Mouse (Mus musculus): ENCODE measurements at regions not wholly inside any gene's neighbourhood (a gene's known extent, or its start where the extent isn't known, plus 50 kb on each side); places are given as distances from the start of the nearest gene placed in this dataset.
"Not testable (repeated sequence)": the region's sequence is repeated elsewhere in the genome, so short reads cannot be mapped to it uniquely, and the experiment has no call there.

GRCm38 (mm10) chr3:84390769-84391168 lies 84.1 kb upstream of the Trim2 start:
- DNase-seq (ENCODE audit: low read depth in 1 of 2, low spot score in 2 of 2), result no peak

GRCm38 (mm10) chr3:84388486-84388885 lies 81.8 kb upstream of the Trim2 start:
- no peak for DNase-seq (ENCODE audit: low read depth in 1 of 2, low spot score in 2 of 2)

DNA sequence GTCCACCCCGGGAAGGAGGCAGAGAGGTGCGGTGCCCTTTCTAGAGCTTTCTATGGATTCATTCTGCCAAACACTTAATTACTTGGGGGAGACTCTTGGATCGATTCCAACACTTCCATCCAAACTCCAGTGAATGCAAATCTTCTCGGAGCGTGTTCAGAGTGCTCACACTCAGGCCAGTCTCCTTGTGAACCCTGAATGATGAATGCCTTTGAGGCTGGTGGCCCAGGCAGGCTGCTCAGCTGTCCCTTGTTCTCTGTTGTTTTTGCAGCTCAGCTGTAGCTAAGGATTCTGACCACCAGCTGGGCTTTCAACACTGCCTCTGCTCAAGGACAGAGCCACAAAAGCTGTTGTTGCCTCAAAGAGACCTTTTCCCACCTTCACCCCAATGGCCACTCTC lies 79.0 kb upstream of the Trim2 start:
- DNase-seq (ENCODE audit: low read depth in 1 of 2, low spot score in 2 of 2), result no peak

DNA sequence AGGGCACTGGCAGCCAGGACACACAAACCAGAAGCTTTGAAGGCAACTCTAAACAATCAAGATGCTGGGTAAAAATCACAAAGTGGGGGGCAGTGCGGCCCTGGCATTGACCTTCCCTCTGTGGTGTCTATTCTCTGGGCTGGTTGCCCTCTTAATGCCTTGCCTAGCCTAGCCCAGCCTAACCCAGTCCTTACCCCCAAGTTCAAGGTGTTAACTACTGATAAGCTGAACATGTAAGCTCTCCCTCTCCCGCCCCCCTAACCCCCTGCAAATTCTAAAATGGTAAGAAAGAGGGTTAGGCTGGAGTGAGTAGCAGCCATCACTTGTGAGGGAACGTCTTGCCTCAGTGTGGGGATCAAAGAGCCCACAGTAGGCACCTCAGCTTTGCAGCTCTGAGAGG lies 76.9 kb upstream of the Trim2 start:
- no peak for DNase-seq (ENCODE audit: low read depth in 1 of 2, low spot score in 2 of 2)

DNA sequence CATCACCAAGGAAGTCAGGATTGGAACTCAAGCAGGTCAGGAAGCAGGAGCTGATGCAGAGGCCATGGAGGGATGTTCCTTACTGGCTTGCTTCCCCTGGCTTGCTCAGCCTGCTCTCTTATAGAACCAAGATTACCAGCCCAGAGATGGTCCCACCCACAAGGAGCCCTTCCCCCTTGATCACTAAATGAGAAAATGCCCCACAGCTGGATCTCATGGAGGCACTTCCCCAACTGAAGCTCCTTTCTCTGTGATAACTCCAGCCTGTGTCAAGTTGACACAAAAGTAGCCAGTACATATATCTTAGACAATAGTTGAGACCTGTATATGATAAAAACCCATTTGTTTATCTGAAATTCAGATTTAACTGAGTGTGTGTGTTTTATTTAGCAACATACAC lies 76.4 kb upstream of the Trim2 start:
- DNase-seq (ENCODE audit: low read depth in 1 of 2, low spot score in 2 of 2), result not testable (repeated sequence)

DNA sequence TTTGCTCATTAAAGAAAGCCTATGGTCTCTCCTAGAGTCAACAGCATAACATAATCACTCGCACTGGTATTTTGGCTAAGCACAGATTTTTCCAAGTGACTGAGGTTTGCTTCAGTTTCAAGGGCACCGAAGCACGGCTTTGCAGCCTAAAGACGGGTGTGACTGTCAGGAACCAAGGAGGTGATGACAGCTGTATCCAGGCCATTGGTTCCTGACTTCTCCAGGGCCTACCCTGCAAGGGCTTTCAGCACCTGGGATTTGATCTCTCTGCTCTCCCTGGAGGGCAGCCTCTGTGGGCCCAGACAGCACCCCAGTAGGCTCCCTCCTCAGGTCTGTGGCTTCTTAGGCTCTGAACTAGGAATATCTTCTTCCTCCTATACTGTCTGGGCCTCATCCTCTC lies 75.3 kb upstream of the Trim2 start:
- no peak for DNase-seq (ENCODE audit: low read depth in 1 of 2, low spot score in 2 of 2)

DNA sequence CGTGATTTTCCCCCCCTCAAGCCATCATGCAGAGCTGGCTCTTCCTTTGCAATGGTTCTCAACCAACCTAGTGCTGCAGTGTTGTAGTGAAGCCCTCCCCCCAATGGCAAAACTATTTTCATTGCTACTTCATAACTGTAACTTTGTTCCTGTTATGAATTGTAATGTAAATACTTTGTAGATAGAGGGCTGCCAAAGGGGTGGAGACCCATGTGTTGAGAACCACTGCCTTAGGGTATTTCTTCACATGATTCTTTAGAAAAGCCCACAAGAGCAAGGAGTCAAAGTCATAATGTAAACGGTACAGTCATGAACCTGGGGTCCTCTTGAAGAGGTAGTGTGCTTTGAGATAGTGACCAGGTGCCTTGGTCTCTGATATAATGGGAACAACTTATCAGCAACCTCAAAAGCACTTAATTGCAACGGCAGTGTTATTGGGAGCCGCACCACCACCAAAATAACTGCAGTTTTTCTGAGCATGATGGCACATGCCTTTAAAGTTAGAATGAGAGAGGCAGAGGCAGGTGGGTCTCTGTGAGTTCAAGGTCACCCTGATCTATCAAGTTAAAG lies 72.4 kb upstream of the Trim2 start:
- DNase-seq (ENCODE audit: low read depth in 1 of 2, low spot score in 2 of 2), result no peak

GRCm38 (mm10) chr3:84376510-84376909 lies 69.8 kb upstream of the Trim2 start:
- no peak for DNase-seq (ENCODE audit: low read depth in 1 of 2, low spot score in 2 of 2)

- DNase-seq (ENCODE audit: low read depth in 1 of 2, low spot score in 2 of 2), result no peak
Measured at GRCm38 (mm10) chr3:84375832-84376231, 69.2 kb upstream of the Trim2 start.

GRCm38 (mm10) chr3:84371842-84372241 lies 65.2 kb upstream of the Trim2 start:
- no peak for DNase-seq (ENCODE audit: low read depth in 1 of 2, low spot score in 2 of 2)

- DNase-seq (ENCODE audit: low read depth in 1 of 2, low spot score in 2 of 2), result no peak
Measured at GRCm38 (mm10) chr3:84367145-84367740, 60.6 kb upstream of the Trim2 start.

DNA sequence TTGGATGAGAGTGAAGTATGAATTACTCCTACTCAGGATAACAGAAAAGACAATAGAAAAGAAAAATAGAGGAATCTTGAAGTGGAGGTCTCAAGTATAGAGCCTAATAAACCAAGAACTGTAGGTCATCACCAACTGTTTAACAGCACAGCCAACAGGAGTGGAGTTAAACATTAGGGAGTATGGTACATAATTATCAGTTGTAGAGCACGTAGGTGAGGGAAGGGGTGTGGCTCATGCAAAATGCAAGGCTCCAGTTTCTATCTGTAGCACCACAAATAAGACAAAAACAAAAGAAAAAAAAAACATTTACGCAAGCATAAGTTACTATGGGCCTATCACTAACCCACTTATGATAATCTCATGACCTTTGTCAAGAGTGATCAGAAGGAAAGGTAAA lies 52.0 kb upstream of the Trim2 start:
- DNase-seq (ENCODE audit: low read depth in 1 of 2, low spot score in 2 of 2), result no peak

DNA sequence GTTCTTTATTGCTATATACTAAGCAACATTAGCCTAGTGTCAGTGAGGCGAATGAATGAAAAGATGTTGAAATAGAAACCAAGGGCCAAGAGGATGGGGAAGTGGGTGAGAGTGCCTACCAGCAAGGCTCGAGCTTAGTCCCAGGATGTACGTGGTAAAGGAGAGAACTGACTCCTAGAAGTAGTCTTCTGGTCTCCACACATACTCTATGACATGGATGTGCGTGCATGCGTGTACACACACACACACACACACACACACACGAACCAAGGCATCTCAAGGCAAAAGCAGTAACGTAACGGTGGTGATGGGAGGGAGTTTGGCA lies 50.0 kb upstream of the Trim2 start:
- peak in 1 of 2 experiments; percentile 27 for DNase-seq (ENCODE audit: low read depth in 1 of 2, low spot score in 2 of 2)

Measured in monocyte, adult 2 months (primary cell).